Mouse (Mus musculus): ENCODE data around the gene Olfr994. TPM values are rescaled to one million over a fixed set of nuclear protein-coding genes. Genes with fewer than 3 reads are reported as not detected.

Gene Olfr994
- polyA plus RNA-seq (2012; rRNA removed): not detected in 2 replicates

GRCm38 (mm10) chr2:85436351-85436750, at the start of gene Olfr994:
Gene Olfr994, minus strand, starts transcription at chr2:85436451.

GRCm38 (mm10) chr2:85443539-85443938, 7.3 kb upstream of the Olfr994 start, which contains the start of gene Olfr995:
Gene Olfr995, minus strand, starts transcription at chr2:85443639.

GRCm38 (mm10) chr2:85414777-85415176, 21.5 kb downstream of the Olfr994 start, which contains the start of gene Olfr993:
Gene Olfr993, minus strand, starts transcription at chr2:85414877.

GRCm38 (mm10) chr2:85409369-85409768, 26.9 kb downstream of the Olfr994 start, which contains the start of gene Olfr992:
Gene Olfr992, minus strand, starts transcription at chr2:85409469.

Other genes with a start within 250 kb of the Olfr994 start
- 3.6 and 4.4 TPM in 2 replicates for gene Lrrc55, start 239.3 kb downstream of the Olfr994 start, polyA plus RNA-seq (2012; rRNA removed)
- not detected in 2 replicates for gene Olfr987, start 97.1 kb downstream of the Olfr994 start, polyA plus RNA-seq (2012; rRNA removed)
- not detected in 2 replicates for gene Olfr988, start 73.2 kb downstream of the Olfr994 start, polyA plus RNA-seq (2012; rRNA removed)
- gene Olfr992, start 27.0 kb downstream of the Olfr994 start, polyA plus RNA-seq (2012; rRNA removed): not detected in 2 replicates
- not detected in 2 replicates for gene Olfr993, start 21.6 kb downstream of the Olfr994 start, polyA plus RNA-seq (2012; rRNA removed)
- not detected in 2 replicates for gene Olfr995, start 7.2 kb upstream of the Olfr994 start, polyA plus RNA-seq (2012; rRNA removed)
- 6.7 and 7.1 TPM in 2 replicates for gene 4833423E24Rik, start 82.6 kb upstream of the Olfr994 start, polyA plus RNA-seq (2012; rRNA removed)
- not detected in 2 replicates for gene Olfr996, start 142.8 kb upstream of the Olfr994 start, polyA plus RNA-seq (2012; rRNA removed)
- not detected in 2 replicates for gene Olfr998, start 152.5 kb upstream of the Olfr994 start, polyA plus RNA-seq (2012; rRNA removed)
- gene Olfr1000, start 175.5 kb upstream of the Olfr994 start, polyA plus RNA-seq (2012; rRNA removed): not detected in 2 replicates
- not detected in 2 replicates for gene Olfr1002, start 214.3 kb upstream of the Olfr994 start, polyA plus RNA-seq (2012; rRNA removed)
- not detected in 2 replicates for gene Olfr154, start 228.0 kb upstream of the Olfr994 start, polyA plus RNA-seq (2012; rRNA removed)
- gene Olfr1006, start 242.3 kb upstream of the Olfr994 start, polyA plus RNA-seq (2012; rRNA removed): not detected in 2 replicates

Measured in ovary, adult 2 months (tissue).